Mouse (Mus musculus) gastrocnemius, postnatal 10 days (tissue): ENCODE data around the gene Gm15217. TPM values are rescaled to one million over a fixed set of nuclear protein-coding genes. Genes with fewer than 3 reads are reported as not detected.
A peak's percentile ranks its signal among the peaks of the same experiment; 100 is the strongest.

Source experiments
- DNase-seq: peaks from one replicate; pipeline ENCODE4 v3.0.0; 2021; ENCODE audit warnings: mixed read lengths
- long read RNA-seq, 2 experiments: library from polyadenylated mRNA; stranded (forward); transcript quantifications; one replicate each; pipeline ENCODE4 v2.0.0; 2021
- total RNA-seq, 2 experiments: library from RNA; stranded (reverse); gene quantifications; 2 replicates each; pipeline ENCODE4 v1.2.3; 2021

Gene Gm15217
- not detected for total RNA-seq
- long read RNA-seq, experiment 1 = 0 reads
- long read RNA-seq, experiment 2 = 0 reads

DNA sequence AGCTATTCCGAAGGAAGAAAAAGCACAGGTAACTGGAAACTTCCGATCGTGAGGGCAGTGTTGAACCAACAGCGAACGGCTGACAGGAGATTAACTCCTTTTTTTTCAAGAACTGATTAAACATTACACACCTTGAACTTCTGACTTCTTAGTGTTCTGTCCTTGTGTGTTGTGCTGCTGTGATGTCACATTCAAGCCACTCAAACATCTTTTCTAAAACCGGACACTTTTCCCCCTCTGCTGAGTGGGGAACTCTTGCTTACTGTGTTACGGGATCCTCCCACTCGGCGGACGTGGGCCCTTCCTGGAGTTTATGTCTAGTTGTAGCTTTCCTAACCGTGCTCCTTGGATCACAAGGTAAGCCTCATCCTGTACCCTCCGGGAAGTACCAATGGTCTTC is at the start of gene Gm15217:
TSS of gene Gm15217 (plus strand) at position 130 of the 400 bp plus-strand sequence.
- DNase-seq = no peak

DNA sequence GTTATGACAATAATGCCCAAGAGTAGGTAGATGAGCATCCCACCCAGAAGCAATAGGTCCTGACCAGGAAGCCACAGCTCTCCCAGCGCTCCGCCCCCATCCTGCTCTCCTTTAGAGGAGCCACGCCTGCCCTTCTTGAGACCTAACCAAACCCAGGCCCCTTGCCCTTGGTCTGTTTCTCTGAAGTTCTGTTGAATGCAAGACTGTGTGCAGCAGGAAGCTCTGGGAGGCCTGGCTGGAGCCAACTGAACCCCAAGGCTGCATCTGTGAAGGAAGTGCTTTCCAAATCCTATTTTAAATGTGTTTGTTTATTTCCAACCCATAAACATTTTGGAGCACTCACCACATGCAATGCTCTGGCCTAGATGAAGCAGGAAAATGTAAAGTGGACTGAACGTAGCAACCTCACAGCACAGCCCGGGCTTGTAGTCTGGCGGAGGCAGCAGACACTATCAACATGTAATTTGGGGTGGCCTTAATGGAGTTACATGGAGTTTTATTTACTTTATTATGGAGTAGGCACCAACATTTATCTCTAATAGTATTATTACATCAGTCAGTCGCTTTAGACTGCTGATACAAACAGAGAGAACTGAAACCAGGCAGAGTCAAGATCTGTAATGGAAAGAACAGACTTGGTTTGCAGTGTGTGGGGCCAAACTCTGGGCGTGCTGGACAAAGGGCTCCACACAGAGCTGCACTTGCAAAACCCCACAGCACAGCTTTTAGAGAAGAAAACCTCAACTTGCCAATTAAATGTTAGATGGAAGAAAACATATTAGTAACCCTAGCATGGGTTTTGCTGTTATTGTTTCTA is 45.6 kb upstream of the Gm15217 start:
- no peak for DNase-seq

DNA sequence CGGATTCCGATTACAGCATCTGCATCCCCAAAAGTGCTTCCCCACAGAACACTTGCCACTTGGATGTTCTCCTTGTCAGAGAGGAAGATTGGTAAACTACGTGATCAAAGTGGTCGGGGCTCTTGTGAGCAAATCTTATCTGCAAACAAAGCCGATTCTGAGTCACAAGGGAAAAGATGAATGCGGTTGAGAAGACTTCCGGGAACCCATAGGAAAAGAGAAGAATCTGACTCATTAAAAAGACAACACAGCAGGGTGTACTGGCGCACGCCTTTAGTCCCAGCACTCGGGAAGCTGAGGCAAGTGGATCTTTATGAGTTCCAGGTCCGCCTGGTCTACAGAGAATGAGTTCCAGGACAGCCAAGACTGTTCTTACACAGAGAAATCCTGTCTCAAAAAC is 40.4 kb upstream of the Gm15217 start:
- no peak for DNase-seq

DNA sequence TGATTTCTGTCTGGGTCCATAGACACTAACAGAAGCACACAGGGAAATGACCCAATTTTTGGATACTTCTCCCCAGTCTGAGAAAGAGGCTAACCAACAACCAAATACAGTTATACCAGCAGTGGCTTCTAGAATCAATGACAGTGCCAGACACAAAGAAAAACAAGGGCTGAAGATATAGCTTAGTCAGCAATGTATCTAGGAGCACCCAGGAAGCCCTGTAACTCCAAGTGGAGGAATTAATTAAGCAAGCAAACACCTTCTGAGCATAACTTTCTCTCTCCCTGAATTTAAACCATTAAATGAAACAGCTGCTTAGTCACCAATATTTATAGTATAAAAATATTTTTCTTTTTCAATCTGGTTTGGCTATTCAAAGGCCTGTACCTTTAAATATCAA is 34.5 kb upstream of the Gm15217 start:
- DNase-seq = no peak

DNA sequence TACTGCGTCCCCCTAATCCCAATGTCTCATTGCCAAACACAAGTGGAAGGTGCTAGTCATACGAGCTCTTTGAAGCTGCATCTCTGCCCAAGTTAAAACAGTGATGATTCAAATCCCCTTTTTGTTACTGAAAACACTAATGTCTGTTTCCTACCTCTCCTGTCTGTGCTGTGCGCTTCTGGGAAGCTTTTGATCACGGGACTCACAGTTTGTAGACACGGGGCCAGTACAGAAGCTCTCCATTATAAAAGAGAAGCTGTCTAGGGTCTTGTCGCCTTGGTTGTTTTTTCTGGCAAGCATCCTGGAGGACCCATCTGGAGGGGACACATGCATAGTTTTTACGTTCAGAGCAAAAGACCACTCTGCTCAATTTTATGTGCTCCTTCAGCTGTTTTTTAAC is 21.9 kb upstream of the Gm15217 start:
- DNase-seq = no peak

DNA sequence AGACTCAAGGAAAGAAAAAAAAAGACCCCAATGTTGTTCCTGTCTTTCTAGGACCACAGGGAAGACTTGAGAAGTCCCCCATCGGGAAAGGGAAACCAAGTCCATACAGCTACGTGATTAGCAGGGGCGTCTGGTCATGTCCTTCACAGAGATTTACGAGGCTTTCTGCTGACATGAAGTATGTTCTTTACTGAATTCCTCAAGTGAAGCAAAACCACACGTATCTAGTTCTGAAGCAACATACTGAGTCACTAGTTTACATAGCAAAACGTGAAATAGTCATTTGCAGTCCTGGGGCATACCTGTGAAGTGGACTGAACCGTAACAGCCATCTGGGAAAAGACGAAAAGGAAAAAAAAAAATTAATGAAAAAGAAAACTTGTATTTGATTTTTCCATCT is 21.5 kb upstream of the Gm15217 start:
- DNase-seq = no peak

DNA sequence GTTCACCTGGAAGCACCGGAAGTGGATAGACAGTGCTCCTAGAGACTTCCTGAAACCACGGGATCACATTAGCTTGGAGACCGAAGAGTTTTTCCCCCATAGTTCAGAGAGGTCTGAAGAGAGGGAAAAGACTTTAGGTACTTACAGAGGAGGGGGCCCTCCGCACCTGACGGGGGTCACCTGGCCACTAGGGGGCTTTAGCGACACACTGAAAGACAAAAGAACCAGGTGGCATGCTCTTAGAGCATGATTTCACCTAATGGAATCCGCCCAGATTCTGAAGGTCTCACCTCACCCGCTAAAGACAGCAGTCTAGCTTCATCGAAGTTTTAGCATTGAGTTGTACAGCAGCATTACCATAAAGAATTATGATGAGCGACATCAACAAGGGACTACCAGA is 16.0 kb upstream of the Gm15217 start:
- DNase-seq = no peak

DNA sequence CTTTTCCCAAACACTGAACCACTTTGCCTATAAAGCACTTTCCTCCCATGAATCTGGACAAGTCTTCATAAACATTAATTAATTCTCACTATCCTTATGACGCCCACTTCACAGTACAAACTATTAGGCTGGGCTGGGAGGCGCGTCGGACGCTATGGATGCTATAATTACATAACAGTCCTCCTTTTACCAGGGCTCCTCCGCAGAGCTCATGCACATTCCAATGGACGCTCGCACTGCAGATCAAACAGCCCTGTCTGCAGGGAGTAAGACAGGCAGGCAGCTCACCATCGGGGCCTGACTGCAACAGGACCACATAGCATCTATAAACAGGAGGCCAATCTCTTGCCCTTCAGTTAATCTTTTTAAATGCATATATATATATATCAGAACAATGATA is 6.8 kb upstream of the Gm15217 start:
- DNase-seq = no peak

DNA sequence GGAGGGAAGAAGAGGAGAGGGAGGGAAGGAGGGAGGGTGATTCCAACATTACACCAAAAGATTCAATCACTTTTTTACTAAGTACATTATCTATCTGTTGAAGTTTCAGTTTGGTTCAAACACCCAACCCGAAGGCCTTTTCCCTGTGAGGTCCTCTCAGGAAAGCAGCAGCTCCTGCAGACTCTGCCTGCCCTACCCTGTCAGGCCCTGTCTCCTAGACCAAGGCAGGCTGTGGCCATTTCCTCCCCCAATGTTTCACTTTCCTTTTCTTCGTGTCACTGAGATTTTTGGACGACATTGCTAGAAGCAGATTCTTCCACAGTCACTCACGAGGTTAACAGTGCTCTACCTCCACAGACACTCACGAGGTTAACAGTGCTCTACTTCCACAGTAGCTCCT is 3.4 kb upstream of the Gm15217 start:
- no peak for DNase-seq

DNA sequence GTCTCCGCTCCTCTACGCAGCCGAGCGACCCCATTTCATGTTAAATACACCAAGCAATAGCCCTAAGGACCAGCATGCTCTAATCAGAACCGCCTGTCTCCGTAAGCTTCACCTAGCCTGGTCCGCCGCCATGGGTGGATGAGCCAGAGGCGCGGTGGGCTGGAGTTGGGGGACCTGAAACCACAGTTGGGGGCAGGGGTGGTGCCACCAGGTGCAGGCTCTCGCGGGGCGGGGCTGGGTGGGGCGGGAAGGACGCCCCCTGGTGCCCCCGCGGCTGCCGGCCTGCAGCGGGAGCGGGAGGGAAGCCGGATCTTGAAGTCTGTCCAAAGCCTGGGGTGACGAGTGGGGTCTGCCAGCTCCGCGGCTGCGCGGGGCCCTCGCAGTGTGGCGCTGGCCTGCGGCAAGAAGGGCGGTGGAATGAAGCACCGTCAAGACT is 1.1 kb downstream of the Gm15217 start:
- peak; percentile 36 for DNase-seq

DNA sequence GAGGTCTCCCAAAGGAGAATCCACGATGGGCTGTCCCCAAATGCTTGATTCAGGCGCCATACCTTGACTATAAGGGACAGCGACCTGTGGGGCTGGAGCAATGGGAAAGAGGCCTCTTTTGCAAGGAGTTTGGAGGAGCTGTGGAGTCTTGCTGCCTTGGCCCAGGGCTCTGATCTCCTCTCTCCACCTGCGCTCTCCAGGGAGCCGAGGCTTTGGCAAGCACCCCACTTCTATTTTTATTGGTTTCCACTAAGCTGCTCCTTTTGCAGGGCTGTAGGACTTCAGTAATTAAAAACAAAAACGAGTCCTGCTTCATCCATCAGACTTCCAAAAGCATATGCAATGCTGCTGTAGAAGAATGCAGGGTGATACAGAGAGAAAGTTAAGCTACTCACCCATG is 2.2 kb downstream of the Gm15217 start:
- DNase-seq = peak; percentile 58

DNA sequence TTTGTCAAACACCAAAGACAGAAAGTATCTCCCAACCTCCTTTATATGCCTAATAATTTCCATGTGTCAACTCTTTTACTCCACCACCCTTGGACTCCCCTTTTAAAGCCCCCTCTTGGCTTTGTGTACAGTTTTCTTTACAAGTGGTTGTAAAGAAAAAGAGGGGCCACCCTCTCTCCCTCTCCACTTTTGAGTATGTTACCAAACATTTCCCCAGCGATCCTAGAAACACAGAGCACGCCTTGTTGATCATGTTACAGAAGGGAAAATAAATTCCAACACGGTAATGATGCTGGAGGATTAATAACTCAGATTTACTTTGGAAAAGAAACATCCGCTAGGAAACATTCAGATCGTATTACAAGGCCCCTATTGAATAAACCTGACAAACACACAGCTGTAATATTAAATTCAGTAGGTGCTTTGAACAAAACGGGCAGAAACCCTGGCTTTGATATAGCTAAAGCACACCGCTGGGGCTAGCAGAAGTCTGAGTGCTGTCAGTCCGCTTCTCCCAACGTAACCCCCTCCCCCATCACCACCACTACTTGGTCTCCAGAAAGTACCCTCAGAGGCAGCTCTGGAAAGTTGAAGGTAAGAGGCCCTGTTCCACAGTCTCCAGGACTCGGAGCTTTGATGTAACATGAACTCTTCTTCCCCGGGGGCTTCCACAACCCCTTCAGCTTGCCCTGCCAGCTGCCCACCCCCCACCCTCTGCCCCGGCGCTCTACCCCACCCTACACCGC is 5.9 kb downstream of the Gm15217 start:
- no peak for DNase-seq

DNA sequence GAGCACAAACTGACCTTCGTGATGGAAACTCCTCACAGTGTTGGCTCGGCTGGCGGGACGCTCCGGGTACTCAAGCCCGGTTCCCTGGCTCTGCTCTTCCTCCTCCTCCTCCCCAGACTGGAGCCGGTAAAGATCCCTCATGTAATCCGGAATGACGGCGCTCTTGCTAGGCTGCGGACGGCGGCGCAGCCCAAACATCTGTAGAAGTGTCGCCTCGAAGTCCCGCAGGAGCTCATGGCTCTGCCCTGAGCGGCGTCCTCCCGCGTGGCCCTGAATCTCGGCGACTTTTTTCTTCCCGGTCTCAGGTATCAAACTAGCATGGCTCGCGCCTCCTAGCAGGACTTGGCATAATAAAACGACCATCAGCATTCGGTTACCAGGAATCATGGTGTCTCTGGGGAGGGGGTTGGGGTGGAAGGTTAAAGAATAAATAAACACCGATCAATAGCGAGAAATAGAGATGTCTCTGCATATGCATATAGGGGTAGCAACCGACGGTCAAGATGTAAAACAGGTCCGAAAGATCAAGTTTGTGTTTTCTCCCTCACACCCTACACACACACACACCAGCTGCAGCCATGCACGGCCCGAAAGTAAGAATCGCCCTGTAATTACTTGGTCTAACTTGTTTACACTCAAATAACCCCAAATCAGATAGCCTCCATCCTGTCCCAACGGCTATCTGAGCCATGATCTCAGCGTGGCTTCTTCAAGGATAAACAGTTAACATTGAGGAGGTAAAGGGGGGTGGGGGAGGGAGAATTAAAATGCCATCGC is 6.7 kb downstream of the Gm15217 start:
- peak; percentile 26 for DNase-seq

DNA sequence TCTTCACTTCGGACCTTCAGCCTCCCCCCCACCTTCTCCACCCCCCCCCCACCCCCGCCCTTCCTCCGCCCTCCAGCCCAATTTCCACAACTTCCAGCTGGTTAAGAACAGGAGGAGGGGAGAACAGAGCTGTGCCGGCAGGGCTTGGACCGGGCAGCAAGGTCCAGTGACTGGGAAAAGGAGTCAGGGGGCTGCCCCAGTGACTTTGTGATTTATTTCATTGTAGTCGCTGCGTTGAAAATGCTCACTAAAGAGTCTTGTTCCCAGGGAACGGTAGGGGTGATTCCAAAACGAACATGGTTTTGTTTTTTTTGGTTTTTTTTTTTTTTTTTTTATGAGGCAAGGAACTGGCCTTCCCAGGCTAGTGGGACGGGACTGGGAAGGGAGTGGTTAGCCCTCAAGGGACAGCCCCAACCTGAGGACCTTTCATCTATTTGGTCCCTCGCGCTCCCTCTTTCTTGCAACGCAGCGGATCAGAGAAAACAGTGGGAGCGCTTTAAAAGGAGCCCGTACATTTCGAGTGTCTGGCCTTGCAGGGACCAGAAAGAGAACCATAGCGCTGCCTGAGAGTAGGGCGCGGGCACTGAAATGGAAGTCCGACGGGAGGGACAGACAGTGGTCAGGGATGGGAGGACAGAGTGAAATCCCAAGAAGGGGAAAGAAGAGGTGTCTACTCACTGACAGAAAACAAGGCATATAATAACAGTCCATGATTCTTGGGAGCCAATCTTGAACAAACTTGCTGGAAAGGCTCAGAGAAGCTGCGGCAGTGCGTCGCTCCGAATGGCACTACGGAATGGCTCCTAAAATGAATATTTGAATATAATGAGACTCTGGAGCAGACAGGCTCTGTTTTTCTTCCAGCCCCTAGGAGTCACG is 7.5 kb downstream of the Gm15217 start:
- DNase-seq = no peak

DNA sequence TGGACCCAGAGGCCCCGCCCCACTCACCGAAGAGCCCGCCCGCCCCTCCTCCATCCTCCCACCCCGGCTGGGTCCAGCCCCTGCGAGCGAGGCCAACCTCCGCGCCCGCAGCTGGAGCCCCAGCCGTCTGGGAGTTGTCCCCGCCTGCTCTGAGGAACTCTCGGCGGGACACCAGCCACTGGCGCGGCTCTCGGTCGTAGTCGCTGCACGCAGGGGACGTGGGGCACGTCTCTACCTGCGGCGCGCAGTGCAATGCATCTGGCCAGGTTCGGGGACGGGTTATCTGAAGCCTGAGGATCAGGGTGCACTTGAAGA is 8.1 kb downstream of the Gm15217 start:
- DNase-seq = peak; percentile 88

DNA sequence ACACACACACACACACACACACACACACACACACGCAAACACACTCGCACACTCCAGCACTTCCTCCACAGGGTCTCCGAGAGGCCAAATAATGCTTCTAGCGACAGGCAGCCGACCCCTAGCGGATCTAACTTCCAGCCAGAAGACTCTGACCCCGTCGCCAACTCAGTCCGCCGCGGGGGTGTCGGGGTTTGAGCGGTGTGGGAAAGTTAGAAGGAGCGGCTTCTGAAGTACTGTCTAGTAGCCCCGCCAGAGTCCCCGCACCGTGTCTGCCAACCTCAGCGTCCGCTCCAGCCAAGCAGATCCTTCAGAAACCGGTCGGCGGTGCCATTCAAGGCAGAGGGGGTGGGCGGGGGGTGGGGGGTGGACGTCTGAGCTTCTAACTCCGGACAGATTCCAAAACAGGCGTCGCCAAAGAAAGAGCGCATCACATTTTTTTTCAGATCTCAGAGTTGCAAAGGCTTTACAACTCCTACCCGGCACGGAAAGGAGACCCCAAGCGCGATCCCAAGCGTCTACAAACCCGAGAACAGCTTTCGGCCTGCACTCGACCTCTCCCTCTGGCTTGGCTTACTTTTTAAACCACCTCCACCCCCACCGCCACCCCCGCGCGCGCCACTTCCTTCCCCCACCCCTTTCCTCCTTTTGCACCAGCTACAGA is 8.7 kb downstream of the Gm15217 start:
- DNase-seq = peak; percentile 67

DNA sequence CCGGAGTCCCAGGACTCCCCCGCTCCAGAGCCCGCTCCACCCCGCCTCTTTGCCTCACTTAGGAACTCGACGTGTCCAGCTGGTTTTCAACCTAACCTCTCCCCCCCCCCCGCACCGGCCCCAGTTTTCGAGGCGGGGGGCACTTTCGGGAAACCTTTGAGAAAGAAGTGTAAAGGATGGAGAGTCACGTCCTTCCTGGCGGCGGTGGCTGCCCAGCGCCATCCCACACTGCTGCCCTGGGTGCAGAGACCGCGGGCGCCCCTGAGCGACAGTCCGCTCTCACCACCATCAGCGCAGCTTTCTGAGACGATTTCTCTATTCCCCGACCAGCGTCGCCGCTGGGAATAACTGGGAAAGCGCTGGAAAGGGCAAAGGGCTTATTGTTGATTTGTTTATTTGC is 9.4 kb downstream of the Gm15217 start:
- DNase-seq = peak; percentile 64

DNA sequence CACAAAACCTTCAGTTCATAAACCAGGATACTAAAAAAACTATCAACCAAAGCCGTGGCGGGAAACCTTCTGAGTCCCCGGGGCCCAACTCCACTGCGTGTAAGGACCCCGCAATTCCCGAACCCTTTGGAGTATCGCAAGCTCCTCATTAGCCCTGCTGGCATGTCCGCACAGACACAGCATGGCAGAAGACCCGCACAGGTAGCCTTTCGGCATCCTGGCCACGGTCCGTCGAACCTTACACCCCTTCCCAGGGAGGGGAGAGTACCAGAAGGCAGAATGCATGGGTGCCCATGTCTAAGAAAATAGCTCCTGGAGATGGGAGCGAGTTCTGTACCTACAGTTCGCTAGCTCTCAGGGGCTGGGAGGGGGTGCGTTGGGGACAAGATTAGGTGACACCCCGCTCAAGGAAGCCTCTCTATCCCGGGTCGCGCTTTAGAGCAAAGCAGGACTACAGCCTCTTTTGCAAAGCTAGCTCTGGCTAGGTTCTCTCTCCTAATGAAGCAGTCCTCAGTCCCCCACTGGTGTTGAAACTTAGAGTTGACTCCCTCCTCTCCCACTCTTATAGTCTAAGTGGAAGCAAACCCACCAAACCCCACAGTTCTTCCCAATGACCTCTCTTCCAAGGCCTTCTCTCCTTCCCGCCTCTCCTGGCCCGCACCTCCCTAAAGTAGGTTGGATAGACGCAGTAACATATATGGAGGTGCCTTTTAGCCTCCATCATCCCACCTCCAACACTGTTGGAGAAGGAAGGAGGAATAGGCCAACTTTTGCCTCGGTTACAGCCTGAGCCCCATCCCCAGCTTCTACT is 10.4 kb downstream of the Gm15217 start:
- DNase-seq = no peak

DNA sequence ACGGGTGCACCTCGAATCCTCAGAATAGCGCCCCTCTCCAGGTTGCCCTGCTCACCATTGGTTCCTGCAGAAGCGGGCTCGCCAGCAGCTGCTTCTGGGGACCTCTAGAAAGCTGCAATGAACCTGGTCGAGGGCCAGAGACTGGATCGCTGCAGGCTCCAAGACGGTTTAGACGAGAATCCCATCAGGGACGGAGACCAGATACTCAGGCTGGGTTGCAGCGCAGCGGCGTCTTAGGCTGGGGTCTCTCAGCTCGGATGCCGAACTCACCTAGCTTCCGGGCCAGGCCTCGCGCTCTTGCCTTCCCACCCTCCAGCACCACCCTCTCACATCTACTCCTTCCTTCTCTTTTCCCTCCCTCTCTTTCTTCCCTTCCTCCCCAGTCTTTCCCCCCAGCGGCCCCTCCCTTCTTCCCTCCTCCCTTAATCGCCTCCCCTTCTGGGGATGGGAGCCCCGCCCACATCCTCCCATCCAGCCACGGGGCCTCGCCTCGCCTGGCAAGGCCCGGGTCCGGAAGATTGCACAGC is 11.1 kb downstream of the Gm15217 start, which contains the start of gene Bmp4:
TSS of gene Bmp4 (minus strand) at position 421 of the 527 bp plus-strand sequence.
- DNase-seq = peak; percentile 57

DNA sequence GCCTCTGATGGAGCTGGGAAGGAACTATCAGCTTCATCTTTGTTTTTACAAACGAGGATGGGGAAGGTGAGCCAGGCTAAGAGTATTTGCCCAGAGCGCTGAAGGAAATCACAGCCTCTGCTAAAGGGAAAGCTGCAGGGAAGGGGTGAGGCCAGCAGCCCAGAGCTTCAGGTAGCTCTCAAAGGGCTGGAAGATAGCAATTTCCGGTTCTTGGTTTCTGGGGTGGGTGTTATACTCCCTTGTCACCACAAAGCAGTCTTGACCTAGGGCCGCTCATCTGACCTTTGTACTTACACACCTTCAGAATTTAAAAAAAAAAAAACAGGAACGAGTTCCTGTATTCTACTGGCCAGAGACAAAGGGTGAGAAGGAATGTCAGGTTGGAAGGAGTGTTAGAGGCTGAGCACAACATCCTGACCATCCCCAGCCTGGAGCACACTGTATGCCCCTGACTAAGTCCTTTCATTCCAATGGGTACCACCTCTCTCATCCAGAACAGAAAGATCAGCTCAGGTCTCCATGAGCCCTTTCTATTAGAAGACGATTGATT is 12.5 kb downstream of the Gm15217 start:
- no peak for DNase-seq
